Mouse (Mus musculus): ENCODE measurements at regions not wholly inside any gene's neighbourhood (a gene's known extent, or its start where the extent isn't known, plus 50 kb on each side); places are given as distances from the start of the nearest gene placed in this dataset.

GRCm38 (mm10) chr15:102800049-102800448 is 78.1 kb upstream of the Calcoco1 start:
- 68% methylated on average over 4 of the region's 4 CpGs for WGBS
- Histone ChIP-seq H3K27ac (ENCODE audit: insufficient read depth, low read depth, low read length) (no peak overlapping the region), H3K4me1 (ENCODE audit: control insufficient read depth, insufficient read depth, insufficient read length, low read length) (no peaks in the 10 kb centered on the region), H3K27me3 (ENCODE audit: control insufficient read depth, insufficient read depth, low read length) (peaks cover 6% of the 10 kb centered on the region; the same call in 1 of the 2 replicates), H3K36me3 (ENCODE audit: control insufficient read depth, insufficient read depth, low read length) (no peaks in the 10 kb centered on the region), H3K4me3 (ENCODE audit: low read depth, low read length) (no peak overlapping the region)
- TF ChIP-seq CTCF (IDR thresholded peaks at IDR 0.05; ENCODE audit: extremely low read depth, insufficient read length, insufficient replicate concordance, low read depth, low read length): no peak
- no peak for TF ChIP-seq POLR2A (IDR thresholded peaks at IDR 0.05; ENCODE audit: low read depth, low read length)

DNA sequence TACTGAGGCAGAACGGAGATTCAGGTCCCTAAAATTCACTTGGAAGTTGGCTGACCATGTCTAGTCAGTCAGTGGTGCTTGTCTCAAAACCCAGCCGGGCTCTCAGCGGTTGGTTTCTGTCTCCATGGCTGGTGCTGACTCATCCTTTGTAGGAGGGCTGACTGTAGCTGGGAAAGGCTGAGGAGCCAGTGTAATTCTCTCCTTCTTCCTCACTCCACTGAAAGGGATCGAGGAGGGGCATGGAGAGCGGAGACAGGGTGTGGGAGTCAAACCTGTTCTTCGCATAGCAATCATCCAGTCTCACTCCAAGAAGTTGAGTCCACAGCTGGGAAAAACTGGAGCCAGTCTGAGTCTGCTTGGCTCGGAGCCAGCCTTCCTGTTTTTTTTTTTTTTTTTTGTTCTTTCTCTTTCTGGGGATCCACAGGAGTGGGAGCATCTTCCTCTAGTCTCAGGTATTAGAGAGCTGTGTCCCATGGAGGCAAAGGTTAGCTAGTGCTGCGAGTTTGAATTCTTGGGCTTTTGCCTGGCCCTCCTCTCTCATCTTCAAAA is 80.4 kb upstream of the Calcoco1 start:
- WGBS: 50% methylated on average over 8 of the region's 8 CpGs
- H3K27me3 ChIP-seq (ENCODE audit: control insufficient read depth, insufficient read depth, low read length): peaks cover 3% of the 10 kb centered on the region; the same call in 1 of the 2 replicates
- no peaks in the 10 kb centered on the region for H3K4me1 ChIP-seq (ENCODE audit: control insufficient read depth, insufficient read depth, insufficient read length, low read length)
- no peak for TF ChIP-seq POLR2A (IDR thresholded peaks at IDR 0.05; ENCODE audit: low read depth, low read length)
- TF ChIP-seq CTCF (IDR thresholded peaks at IDR 0.05; ENCODE audit: extremely low read depth, insufficient read length, insufficient replicate concordance, low read depth, low read length): no peak
- no peaks in the 10 kb centered on the region for H3K36me3 ChIP-seq (ENCODE audit: control insufficient read depth, insufficient read depth, low read length)
- no peak overlapping the region for H3K27ac ChIP-seq (ENCODE audit: insufficient read depth, low read depth, low read length)
- no peak overlapping the region for H3K4me3 ChIP-seq (ENCODE audit: low read depth, low read length)

- Histone ChIP-seq H3K27me3 (ENCODE audit: control insufficient read depth, insufficient read depth, low read length) (no peaks in the 10 kb centered on the region), H3K36me3 (ENCODE audit: control insufficient read depth, insufficient read depth, low read length) (no peaks in the 10 kb centered on the region), H3K4me3 (ENCODE audit: low read depth, low read length) (no peak overlapping the region), H3K4me1 (ENCODE audit: control insufficient read depth, insufficient read depth, insufficient read length, low read length) (no peaks in the 10 kb centered on the region), H3K27ac (ENCODE audit: insufficient read depth, low read depth, low read length) (no peak overlapping the region)
- TF ChIP-seq CTCF (IDR thresholded peaks at IDR 0.05; ENCODE audit: extremely low read depth, insufficient read length, insufficient replicate concordance, low read depth, low read length) (no peak), POLR2A (IDR thresholded peaks at IDR 0.05; ENCODE audit: low read depth, low read length) (no peak)
- 56% methylated on average over 3 of the region's 3 CpGs for WGBS
Observed at GRCm38 (mm10) chr15:102807353-102807752, 85.4 kb upstream of the Calcoco1 start.

- H3K36me3 ChIP-seq (ENCODE audit: control insufficient read depth, insufficient read depth, low read length): no peaks in the 10 kb centered on the region
- no peak for TF ChIP-seq CTCF (IDR thresholded peaks at IDR 0.05; ENCODE audit: extremely low read depth, insufficient read length, insufficient replicate concordance, low read depth, low read length)
- no peak for TF ChIP-seq POLR2A (IDR thresholded peaks at IDR 0.05; ENCODE audit: low read depth, low read length)
- H3K27me3 ChIP-seq (ENCODE audit: control insufficient read depth, insufficient read depth, low read length): 0 out of 2 replicates have a peak, but pooled peaks cover 4% of the 10 kb centered on the region
- H3K27ac ChIP-seq (ENCODE audit: insufficient read depth, low read depth, low read length): no peak overlapping the region
- no peak overlapping the region for H3K4me3 ChIP-seq (ENCODE audit: low read depth, low read length)
- no peaks in the 10 kb centered on the region for H3K4me1 ChIP-seq (ENCODE audit: control insufficient read depth, insufficient read depth, insufficient read length, low read length)
- WGBS: 71% methylated on average over 12 of the region's 12 CpGs
Observed at GRCm38 (mm10) chr15:102819181-102819580, 97.2 kb upstream of the Calcoco1 start.

DNA sequence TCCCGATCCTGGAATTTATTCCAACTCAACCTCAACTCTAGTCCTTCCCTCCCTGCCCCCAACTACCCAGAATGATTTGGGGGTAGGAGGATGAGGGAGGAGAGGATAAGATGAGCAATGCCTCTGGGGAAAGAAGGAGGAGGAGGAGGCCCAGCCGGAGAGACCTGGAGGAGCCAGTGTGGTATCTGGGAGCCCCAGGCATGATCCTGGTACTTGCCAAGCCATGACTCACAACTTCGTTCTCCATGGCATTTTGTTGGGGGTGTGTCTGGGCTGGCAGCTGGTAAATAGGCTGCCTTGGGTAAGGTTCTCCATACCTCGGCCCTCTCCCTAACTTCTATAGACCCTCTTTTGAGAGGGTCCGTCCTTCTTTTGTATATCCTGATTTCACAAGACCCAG is 81.2 kb upstream of the Hoxc13 start:
- H3K27me3 ChIP-seq (ENCODE audit: control insufficient read depth, insufficient read depth, low read length): no peaks in the 10 kb centered on the region
- no peak for TF ChIP-seq POLR2A (IDR thresholded peaks at IDR 0.05; ENCODE audit: low read depth, low read length)
- TF ChIP-seq CTCF (IDR thresholded peaks at IDR 0.05; ENCODE audit: extremely low read depth, insufficient read length, insufficient replicate concordance, low read depth, low read length): no peak
- no peaks in the 10 kb centered on the region for H3K4me1 ChIP-seq (ENCODE audit: control insufficient read depth, insufficient read depth, insufficient read length, low read length)
- 77% methylated on average over 5 of the region's 5 CpGs for WGBS
- no peaks in the 10 kb centered on the region for H3K36me3 ChIP-seq (ENCODE audit: control insufficient read depth, insufficient read depth, low read length)
- no peak overlapping the region for H3K27ac ChIP-seq (ENCODE audit: insufficient read depth, low read depth, low read length)
- H3K4me3 ChIP-seq (ENCODE audit: low read depth, low read length): no peak overlapping the region

DNA sequence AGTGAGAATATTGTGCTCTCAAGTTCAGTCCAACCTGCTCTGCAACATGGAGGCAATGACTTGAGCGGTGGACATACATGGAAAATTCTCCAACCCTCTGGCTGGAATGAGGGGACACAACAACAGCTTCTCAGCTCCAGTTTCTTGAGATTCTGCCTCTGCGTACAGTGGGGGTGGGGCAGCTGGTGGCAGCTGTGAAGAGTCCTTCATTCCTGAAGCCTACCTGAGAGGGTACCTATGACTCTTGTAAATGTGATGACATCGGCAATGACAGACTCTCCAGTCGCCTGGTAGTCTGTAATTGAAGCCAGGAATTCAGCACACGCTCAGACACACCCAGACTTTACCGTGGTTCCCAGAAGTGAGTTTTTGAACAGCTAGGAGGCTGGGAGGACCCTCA is 58.5 kb upstream of the Hoxc13 start:
- H3K27me3 ChIP-seq (ENCODE audit: control insufficient read depth, insufficient read depth, low read length): no peaks in the 10 kb centered on the region; the same call in none of the 2 replicates
- H3K4me1 ChIP-seq (ENCODE audit: control insufficient read depth, insufficient read depth, insufficient read length, low read length): no peaks in the 10 kb centered on the region
- 56% methylated on average over 6 of the region's 6 CpGs for whole genome bisulfite sequencing
- no peak for TF ChIP-seq POLR2A (IDR thresholded peaks at IDR 0.05; ENCODE audit: low read depth, low read length)
- no peak for TF ChIP-seq CTCF (IDR thresholded peaks at IDR 0.05; ENCODE audit: extremely low read depth, insufficient read length, insufficient replicate concordance, low read depth, low read length)
- H3K4me3 ChIP-seq (ENCODE audit: low read depth, low read length): no peak overlapping the region
- H3K36me3 ChIP-seq (ENCODE audit: control insufficient read depth, insufficient read depth, low read length): no peaks in the 10 kb centered on the region
- H3K27ac ChIP-seq (ENCODE audit: insufficient read depth, low read depth, low read length): no peak overlapping the region

GRCm38 (mm10) chr15:102866788-102867187 is 54.1 kb upstream of the Hoxc13 start:
- no peaks in the 10 kb centered on the region for H3K36me3 ChIP-seq (ENCODE audit: control insufficient read depth, insufficient read depth, low read length)
- no peak overlapping the region for H3K4me3 ChIP-seq (ENCODE audit: low read depth, low read length)
- no peaks in the 10 kb centered on the region for H3K4me1 ChIP-seq (ENCODE audit: control insufficient read depth, insufficient read depth, insufficient read length, low read length)
- peaks cover 2% of the 10 kb centered on the region; the same call in 1 of the 2 replicates for H3K27me3 ChIP-seq (ENCODE audit: control insufficient read depth, insufficient read depth, low read length)
- H3K27ac ChIP-seq (ENCODE audit: insufficient read depth, low read depth, low read length): no peak overlapping the region
- TF ChIP-seq CTCF (IDR thresholded peaks at IDR 0.05; ENCODE audit: extremely low read depth, insufficient read length, insufficient replicate concordance, low read depth, low read length) (no peak), POLR2A (IDR thresholded peaks at IDR 0.05; ENCODE audit: low read depth, low read length) (no peak)
- 76% methylated on average over 3 of the region's 3 CpGs for WGBS

All from small intestine, adult 2 months (tissue).